Mouse (Mus musculus) heart, embryonic 14.5 days (tissue): ENCODE data around the gene 4930556J24Rik. TPM values are rescaled to one million over a fixed set of nuclear protein-coding genes. Genes with fewer than 3 reads are reported as not detected.

Experiments
- ATAC-seq: fragments of 200-750 bp; cut with Nextera tagmentation; 2 replicates; pipeline ENCODE4 v1.8.0; 2017; ENCODE audit warnings: low read depth, moderate TSS enrichment; ENCODE audit not compliant: insufficient number of reproducible peaks, insufficient read depth, low FRiP score
- H3K27ac ChIP-seq, 2 experiments: fragments of 200-500 bp in 1 of 2; fragments of 300-500 bp in 1 of 2; sonication (generic) in 1 of 2; replicated peaks in 1 of 2; 2 replicates each; pipeline ENCODE4 v1.5.1; 2012 to 2014; ENCODE audit warnings: low read depth in 2 of 2, low read length in 2 of 2, control low read depth in 1 of 2, mild to moderate bottlenecking in 1 of 2, mixed read lengths in 1 of 2; ENCODE audit not compliant: control insufficient read depth in 1 of 2, insufficient read depth in 1 of 2
- H3K27me3 ChIP-seq: fragments of 300-500 bp; sonication (generic); 2 replicates; pipeline ENCODE4 v1.6.1; 2014; ENCODE audit warnings: mild to moderate bottlenecking, low read length, control low read depth; ENCODE audit not compliant: control insufficient read depth, insufficient read depth
- H3K36me3 ChIP-seq: fragments of 300-500 bp; sonication (generic); 2 replicates; pipeline ENCODE4 v1.6.1; 2014; ENCODE audit warnings: mild to moderate bottlenecking, control low read depth, low read length, mixed read lengths; ENCODE audit not compliant: control insufficient read depth, insufficient read depth
- H3K4me1 ChIP-seq, 2 experiments: fragments of 200-500 bp in 1 of 2; fragments of 300-500 bp in 1 of 2; sonication (generic) in 1 of 2; 2 replicates each; pipeline ENCODE4 v1.6.1; 2012 to 2014; ENCODE audit warnings: low read length in 2 of 2, control low read depth in 1 of 2, mixed read lengths in 1 of 2; ENCODE audit not compliant: control insufficient read depth in 2 of 2, insufficient read depth in 2 of 2
- H3K4me2 ChIP-seq: fragments of 300-500 bp; sonication (generic); 2 replicates; pipeline ENCODE4 v1.6.1; 2014; ENCODE audit warnings: mild to moderate bottlenecking, low read length
- H3K4me3 ChIP-seq, 2 experiments: fragments of 200-500 bp in 1 of 2; fragments of 300-500 bp in 1 of 2; sonication (generic) in 1 of 2; 2 replicates each; pipeline ENCODE4 v1.5.1; 2012 to 2014; ENCODE audit warnings: low read length in 2 of 2, mild to moderate bottlenecking in 2 of 2, control low read depth in 1 of 2, low read depth in 1 of 2, moderate library complexity in 1 of 2; ENCODE audit not compliant: control insufficient read depth in 1 of 2, insufficient read depth in 1 of 2
- H3K9ac ChIP-seq: fragments of 300-500 bp; sonication (generic); 2 replicates; pipeline ENCODE4 v1.6.1; 2014; ENCODE audit warnings: mild to moderate bottlenecking, low read length
- H3K9me3 ChIP-seq: fragments of 300-500 bp; sonication (generic); 2 replicates; pipeline ENCODE4 v1.6.1; 2016; ENCODE audit warnings: low read length, control low read depth; ENCODE audit not compliant: control insufficient read depth
- WGBS: fragments of 180-500 bp; shearing (Covaris S2); extraction: QIAGEN DNeasy Blood & Tissue Kit; methylation state at CpG from one replicate; pipeline ENCODE4 v1.1.7; 2014; 5-methylcytosine and 5-hydroxymethylcytosine counted together
- polyA plus RNA-seq: library from polyadenylated mRNA; unstranded; fragments of >200 nt; fragmentation: Nextera tagmentation; extraction: Ambion mirVana; gene quantifications from 2 replicates; pipeline ENCODE4 v1.2.1, GENCODE M21; 2014

4930556J24Rik gene
- polyA plus RNA-seq, 1 experiment from 2014 or later: not detected

DNA sequence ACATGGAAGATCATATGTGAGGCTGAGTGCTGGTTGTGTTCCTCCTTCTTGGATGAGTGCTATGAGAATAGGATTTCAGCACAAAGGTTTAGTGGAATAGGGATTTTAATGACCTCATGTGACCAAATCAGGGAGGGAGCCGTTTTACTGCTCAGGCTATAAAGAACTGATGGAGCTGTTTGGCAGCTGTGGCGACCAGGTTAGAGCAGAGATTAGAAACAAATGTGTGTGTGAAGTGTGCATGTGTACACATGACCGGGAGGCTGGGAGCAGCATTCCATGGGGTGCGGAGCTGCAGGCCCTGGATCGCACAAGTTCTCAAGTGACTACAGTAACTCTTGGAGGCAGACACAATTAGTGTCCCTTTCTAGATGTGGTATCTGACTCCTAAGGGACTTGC is 23.0 kb upstream of the 4930556J24Rik start:
- Histone ChIP-seq H3K27me3 (peaks cover 45% of the 10 kb centered on the region), H3K36me3 (no peaks in the 10 kb centered on the region), H3K9me3 (0 out of 2 replicates have a peak, but pooled peaks cover 3% of the 10 kb centered on the region), H3K4me2 (no peak overlapping the region), H3K4me3 (no peak overlapping the region), H3K9ac (no peak overlapping the region), H3K27ac (no peak overlapping the region), H3K4me1 (peaks cover 7% of the 10 kb centered on the region in 2 experiments; a peak in 3 of 4 replicates)
- no peak for ATAC-seq
- WGBS: 65% methylated on average over 5 of the region's 5 CpGs

DNA sequence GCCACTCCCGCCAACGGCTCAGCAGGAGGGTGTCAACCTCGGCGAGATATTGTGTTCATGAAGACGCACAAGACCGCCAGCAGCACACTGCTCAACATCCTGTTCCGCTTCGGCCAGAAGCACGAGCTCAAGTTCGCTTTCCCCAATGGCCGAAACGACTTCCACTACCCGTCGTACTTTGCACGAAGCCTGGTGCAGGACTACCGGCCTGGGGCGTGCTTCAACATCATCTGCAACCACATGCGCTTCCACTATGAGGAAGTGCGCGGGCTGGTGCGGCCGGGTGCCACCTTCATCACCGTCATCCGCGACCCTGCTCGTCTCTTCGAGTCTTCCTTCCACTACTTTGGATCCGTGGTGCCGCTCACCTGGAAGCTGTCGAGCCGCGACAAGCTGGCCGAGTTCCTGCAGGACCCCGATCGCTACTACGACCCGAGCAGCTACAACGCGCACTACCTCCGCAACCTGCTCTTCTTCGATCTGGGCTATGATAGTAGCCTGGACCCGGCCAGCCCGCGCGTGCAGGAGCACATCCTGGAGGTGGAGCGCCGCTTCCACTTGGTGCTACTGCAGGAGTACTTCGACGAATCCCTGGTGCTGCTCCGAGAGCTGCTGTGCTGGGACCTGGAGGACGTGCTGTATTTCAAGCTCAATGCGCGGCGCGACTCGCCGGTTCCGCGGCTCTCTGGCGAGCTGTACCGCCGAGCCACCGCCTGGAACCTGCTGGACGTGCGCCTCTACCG is 21.6 kb upstream of the 4930556J24Rik start:
- H3K27ac ChIP-seq: no peak overlapping the region
- H3K4me2 ChIP-seq: peak overlapping the region; percentile 70
- H3K9ac ChIP-seq: no peak overlapping the region; the same call in 1 of the 2 replicates
- peaks cover 45% of the 10 kb centered on the region for H3K27me3 ChIP-seq
- 0 out of 2 replicates have a peak, but pooled peaks have one; percentile 43 for ATAC-seq
- H3K4me3 ChIP-seq: peak overlapping the region; percentile 32 to 41
- H3K9me3 ChIP-seq: 0 out of 2 replicates have a peak, but pooled peaks cover 3% of the 10 kb centered on the region
- WGBS: 4% methylated on average over 66 of the region's 66 CpGs
- no peaks in the 10 kb centered on the region for H3K36me3 ChIP-seq
- peaks cover 7% of the 10 kb centered on the region in 2 experiments; a peak in 3 of 4 replicates for H3K4me1 ChIP-seq

DNA sequence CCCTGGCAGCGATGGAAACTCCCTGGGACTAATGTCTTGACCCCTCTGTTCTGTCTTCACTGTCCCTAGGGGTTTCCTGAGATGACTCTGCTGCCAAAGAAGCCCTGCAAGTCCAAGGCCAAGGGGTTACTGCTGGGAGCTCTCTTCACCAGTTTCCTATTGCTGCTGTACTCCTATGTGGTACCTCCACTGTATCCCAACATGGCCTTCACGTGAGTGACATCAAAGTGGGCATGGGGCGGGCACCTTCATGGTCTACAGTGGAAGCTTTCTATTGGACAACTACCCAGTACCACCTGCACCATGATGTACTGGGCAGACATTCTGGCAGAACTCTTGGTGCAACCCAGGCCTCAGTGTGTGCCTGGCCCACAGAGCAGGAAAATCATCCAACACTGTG is 20.3 kb upstream of the 4930556J24Rik start:
- H3K4me3 ChIP-seq: no peak overlapping the region
- H3K36me3 ChIP-seq: no peaks in the 10 kb centered on the region
- 0 out of 2 replicates have a peak, but pooled peaks cover 3% of the 10 kb centered on the region for H3K9me3 ChIP-seq
- no peak overlapping the region for H3K4me2 ChIP-seq
- H3K27me3 ChIP-seq: peaks cover 48% of the 10 kb centered on the region
- no peak overlapping the region for H3K9ac ChIP-seq
- 82% methylated on average over 3 of the region's 3 CpGs for WGBS
- no peak overlapping the region for H3K27ac ChIP-seq
- peaks cover 7% of the 10 kb centered on the region in 2 experiments; a peak in 3 of 4 replicates for H3K4me1 ChIP-seq
- ATAC-seq: no peak

DNA sequence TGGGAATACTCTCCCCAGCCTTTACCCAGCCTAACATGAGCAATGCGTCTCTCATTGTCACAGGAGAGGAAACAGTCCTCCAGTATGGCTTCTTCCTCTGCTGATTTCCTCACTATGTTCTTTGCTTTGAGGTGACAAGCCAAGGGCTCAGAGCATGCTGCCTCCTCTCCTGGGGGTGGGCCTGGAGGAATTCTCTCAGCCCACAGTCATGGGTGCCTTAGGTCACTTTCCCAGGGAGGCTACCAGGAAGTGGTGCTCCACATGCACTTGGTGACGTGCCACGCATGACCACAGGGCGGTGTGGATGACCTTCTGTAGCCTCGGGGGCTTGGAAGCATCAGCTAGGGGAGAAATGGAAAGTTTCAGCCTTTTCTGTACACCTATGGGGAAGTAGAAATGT is 18.9 kb upstream of the 4930556J24Rik start:
- H3K4me1 ChIP-seq: peaks cover 7% of the 10 kb centered on the region in 2 experiments; a peak in 3 of 4 replicates
- no peak overlapping the region for H3K4me2 ChIP-seq
- H3K27me3 ChIP-seq: peaks cover 43% of the 10 kb centered on the region
- no peak for ATAC-seq
- 64% methylated on average over 5 of the region's 5 CpGs for WGBS
- H3K27ac ChIP-seq: no peak overlapping the region
- H3K9ac ChIP-seq: no peak overlapping the region
- H3K9me3 ChIP-seq: 0 out of 2 replicates have a peak, but pooled peaks cover 3% of the 10 kb centered on the region
- H3K36me3 ChIP-seq: no peaks in the 10 kb centered on the region
- H3K4me3 ChIP-seq: no peak overlapping the region

DNA sequence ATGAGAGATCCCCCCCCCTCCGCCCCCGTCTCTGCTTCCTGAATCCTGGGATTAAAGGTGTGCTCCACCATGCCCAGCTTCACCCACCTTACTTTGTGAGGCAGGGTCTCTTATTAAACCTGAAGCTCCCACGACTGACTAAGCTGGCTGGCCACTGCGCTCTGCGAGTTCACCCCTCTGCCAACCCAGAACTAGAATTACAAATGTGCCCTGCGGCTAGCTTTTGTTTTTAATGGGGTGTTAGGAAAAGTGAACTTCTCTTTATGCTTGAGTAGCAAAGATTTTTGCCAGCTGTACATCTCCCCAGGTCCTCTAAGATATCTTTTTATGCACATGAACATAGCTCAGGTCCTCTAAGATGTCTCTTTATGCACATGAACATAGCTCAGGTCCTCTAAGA is 17.3 kb upstream of the 4930556J24Rik start:
- no peak overlapping the region for H3K4me3 ChIP-seq
- peaks cover 7% of the 10 kb centered on the region in 2 experiments; a peak in 3 of 4 replicates for H3K4me1 ChIP-seq
- no peak for ATAC-seq
- H3K9ac ChIP-seq: no peak overlapping the region
- no peak overlapping the region for H3K27ac ChIP-seq
- WGBS: 80% methylated on average over 6 of the region's 6 CpGs
- H3K27me3 ChIP-seq: peaks cover 27% of the 10 kb centered on the region
- H3K4me2 ChIP-seq: no peak overlapping the region
- H3K9me3 ChIP-seq: 0 out of 2 replicates have a peak, but pooled peaks cover 3% of the 10 kb centered on the region
- H3K36me3 ChIP-seq: no peaks in the 10 kb centered on the region

DNA sequence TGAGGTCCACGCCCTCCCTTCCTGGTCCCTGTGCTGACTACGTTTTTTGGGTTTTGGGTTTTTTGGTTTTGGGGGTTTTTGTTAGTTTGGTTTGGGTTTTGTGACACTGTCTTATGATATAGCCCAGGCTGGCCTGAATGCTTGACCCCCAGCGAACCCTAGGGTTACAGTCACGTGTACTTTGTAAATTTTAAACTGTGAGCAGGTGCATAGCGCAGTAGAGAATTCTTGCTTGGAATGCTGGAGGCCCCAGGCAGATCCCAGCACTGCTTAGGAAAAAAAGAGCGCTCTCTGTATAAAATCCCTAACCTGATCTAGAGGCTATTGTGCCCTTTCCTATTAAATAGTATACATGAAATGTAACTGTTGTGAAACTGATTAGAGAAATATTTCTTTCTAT is 16.6 kb upstream of the 4930556J24Rik start:
- Histone ChIP-seq H3K27me3 (peaks cover 20% of the 10 kb centered on the region), H3K36me3 (no peaks in the 10 kb centered on the region), H3K4me2 (no peak overlapping the region), H3K27ac (no peak overlapping the region), H3K9me3 (0 out of 2 replicates have a peak, but pooled peaks cover 3% of the 10 kb centered on the region), H3K4me1 (peaks cover 3 to 4% of the 10 kb centered on the region in 2 experiments; a peak in 3 of 4 replicates), H3K9ac (no peak overlapping the region), H3K4me3 (no peak overlapping the region)
- 69% methylated on average over 6 of the region's 6 CpGs for WGBS
- no peak for ATAC-seq

DNA sequence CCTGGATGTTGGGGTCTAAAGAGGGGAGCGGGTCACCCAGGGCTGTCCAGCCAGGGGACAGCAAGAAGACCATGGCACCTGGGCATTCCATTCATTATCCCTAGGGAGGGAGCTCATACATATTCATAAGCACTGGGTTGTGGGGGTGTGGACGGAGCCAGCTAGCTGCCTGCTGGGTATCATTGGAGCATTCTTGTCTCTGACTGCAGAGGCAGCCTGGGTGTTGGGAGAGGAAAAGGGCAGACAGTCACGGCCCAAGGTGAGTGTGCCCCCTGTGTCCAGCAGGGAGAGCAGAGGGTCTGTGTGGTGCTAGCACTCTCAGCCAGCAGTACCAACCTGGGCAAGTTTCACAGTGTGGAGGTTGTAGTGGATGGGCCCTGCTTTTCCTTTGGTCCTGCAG is 13.2 kb upstream of the 4930556J24Rik start:
- Histone ChIP-seq H3K27ac (no peak overlapping the region), H3K36me3 (no peaks in the 10 kb centered on the region), H3K4me3 (no peak overlapping the region), H3K9ac (no peak overlapping the region), H3K4me2 (no peak overlapping the region), H3K9me3 (no peaks in the 10 kb centered on the region), H3K4me1 (no peaks in the 10 kb centered on the region), H3K27me3 (peaks cover 3% of the 10 kb centered on the region; the same call in 1 of the 2 replicates)
- no peak for ATAC-seq
- 41% methylated on average over 3 of the region's 3 CpGs for WGBS
